Mouse (Mus musculus): Measurements from ENCODE around the gene Nek1. TPM values are rescaled to one million over a fixed set of nuclear protein-coding genes. Genes with fewer than 3 reads are reported as not detected.

The Nek1 gene
- polyA plus RNA-seq, 2 experiments: 2.6 to 6.7 TPM

GRCm38 (mm10) chr8:60973448-60973847 is 19.5 kb upstream of the Nek1 start:
- H3K4me1 ChIP-seq (replicated peaks; ENCODE audit: control insufficient read depth in 2 of 2, insufficient read depth in 2 of 2, low read length in 1 of 2): peaks cover 65 to 70% of the 10 kb centered on the region in 2 experiments
- H3K9ac ChIP-seq (replicated peaks): peak overlapping the region; percentile 54
- H3K4me2 ChIP-seq (ENCODE audit: low read depth): peak overlapping the region; percentile 73
- H3K4me3 ChIP-seq (ENCODE audit: insufficient read depth in 1 of 2, low read depth in 2 of 2, low read length in 2 of 2): peak overlapping the region in 1 of 2 experiments; percentile 35; a peak in 2 of 4 replicates
- ATAC-seq (ENCODE audit: insufficient read depth): peak; percentile 84
- TF ChIP-seq EP300 (IDR thresholded peaks at IDR 0.05; ENCODE audit: low read depth) (peak; percentile 89), CTCF (IDR thresholded peaks at IDR 0.05; ENCODE audit: low read depth) (no peak)
- H3K27me3 ChIP-seq (ENCODE audit: control insufficient read depth, insufficient read depth, low read length): no peaks in the 10 kb centered on the region
- H3K9me3 ChIP-seq (ENCODE audit: control insufficient read depth, low read length): no peaks in the 10 kb centered on the region
- H3K27ac ChIP-seq: peak overlapping the region; percentile 87
- no peaks in the 10 kb centered on the region for H3K36me3 ChIP-seq (replicated peaks; ENCODE audit: control insufficient read depth, insufficient read depth, low read depth)
- DNase-seq (ENCODE audit: low read depth in 3 of 3, low spot score in 3 of 3): peak; percentile 78 to 83 (median 82)
- 8% methylated on average over 2 of the region's 2 CpGs for WGBS (ENCODE audit: insufficient replicate concordance)

GRCm38 (mm10) chr8:60974837-60975236 is 18.2 kb upstream of the Nek1 start:
- Histone ChIP-seq H3K27me3 (ENCODE audit: control insufficient read depth, insufficient read depth, low read length) (no peaks in the 10 kb centered on the region), H3K27ac (peak overlapping the region; percentile 87), H3K9me3 (ENCODE audit: control insufficient read depth, low read length) (no peaks in the 10 kb centered on the region), H3K36me3 (replicated peaks; ENCODE audit: control insufficient read depth, insufficient read depth, low read depth) (no peaks in the 10 kb centered on the region), H3K9ac (replicated peaks) (peak overlapping the region; percentile 48), H3K4me3 (ENCODE audit: insufficient read depth in 1 of 2, low read depth in 2 of 2, low read length in 2 of 2) (peak overlapping the region in 1 of 2 experiments; percentile 35; a peak in 2 of 4 replicates), H3K4me2 (ENCODE audit: low read depth) (peak overlapping the region; percentile 73), H3K4me1 (replicated peaks; ENCODE audit: control insufficient read depth in 2 of 2, insufficient read depth in 2 of 2, low read length in 1 of 2) (peaks cover 66 to 67% of the 10 kb centered on the region in 2 experiments)
- TF ChIP-seq CTCF (IDR thresholded peaks at IDR 0.05; ENCODE audit: low read depth) (no peak), EP300 (IDR thresholded peaks at IDR 0.05; ENCODE audit: low read depth) (peak; percentile 87)
- DNase-seq (ENCODE audit: low read depth in 3 of 3, low spot score in 3 of 3) (peak; percentile 64 to 69 (median 68)), ATAC-seq (ENCODE audit: insufficient read depth) (peak; percentile 80)
- 15% methylated on average over 2 of the region's 2 CpGs for WGBS (ENCODE audit: insufficient replicate concordance)

DNA sequence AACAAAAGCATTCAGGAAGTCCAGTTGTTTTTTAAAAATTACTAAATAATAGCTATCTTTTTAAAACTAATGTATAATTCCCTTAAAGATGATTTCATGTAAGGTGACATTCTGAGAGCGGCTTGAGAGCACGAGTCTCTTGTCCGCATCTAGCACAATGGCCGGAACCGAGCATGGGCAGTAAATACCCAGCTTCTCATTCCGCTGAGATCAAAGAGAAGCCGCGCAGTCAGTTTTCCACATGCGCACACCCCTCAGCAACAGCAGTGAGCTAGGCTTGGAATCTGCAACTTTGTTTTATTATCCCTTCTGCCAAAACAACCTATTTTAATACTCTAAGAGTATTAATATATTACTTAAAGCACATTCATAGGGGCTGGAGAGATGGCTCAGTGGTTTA is 16.2 kb upstream of the Nek1 start:
- H3K4me3 ChIP-seq (ENCODE audit: insufficient read depth in 1 of 2, low read depth in 2 of 2, low read length in 2 of 2): no peak overlapping the region
- H3K4me1 ChIP-seq (replicated peaks; ENCODE audit: control insufficient read depth in 2 of 2, insufficient read depth in 2 of 2, low read length in 1 of 2): peaks cover 58 to 63% of the 10 kb centered on the region in 2 experiments
- H3K9ac ChIP-seq (replicated peaks): no peak overlapping the region; the same call in 1 of the 2 replicates

GRCm38 (mm10) chr8:60978496-60978895 is 14.5 kb upstream of the Nek1 start:
- TF ChIP-seq CTCF (IDR thresholded peaks at IDR 0.05; ENCODE audit: low read depth) (no peak), EP300 (IDR thresholded peaks at IDR 0.05; ENCODE audit: low read depth) (no peak)
- H3K9ac ChIP-seq (replicated peaks): no peak overlapping the region

More for the DNA sequence above, 16.2 kb upstream of the Nek1 start:
- Histone ChIP-seq H3K36me3 (replicated peaks; ENCODE audit: control insufficient read depth, insufficient read depth, low read depth) (no peaks in the 10 kb centered on the region), H3K27me3 (ENCODE audit: control insufficient read depth, insufficient read depth, low read length) (no peaks in the 10 kb centered on the region), H3K9me3 (ENCODE audit: control insufficient read depth, low read length) (no peaks in the 10 kb centered on the region), H3K4me2 (ENCODE audit: low read depth) (peak overlapping the region; percentile 69), H3K27ac (peak overlapping the region; percentile 47)
- WGBS (ENCODE audit: insufficient replicate concordance): 90% methylated on average over 9 of the region's 9 CpGs
- TF ChIP-seq CTCF (IDR thresholded peaks at IDR 0.05; ENCODE audit: low read depth) (no peak), EP300 (IDR thresholded peaks at IDR 0.05; ENCODE audit: low read depth) (no peak)
- ATAC-seq (ENCODE audit: insufficient read depth) (no peak), DNase-seq (ENCODE audit: low read depth in 3 of 3, low spot score in 3 of 3) (no peak)

DNA sequence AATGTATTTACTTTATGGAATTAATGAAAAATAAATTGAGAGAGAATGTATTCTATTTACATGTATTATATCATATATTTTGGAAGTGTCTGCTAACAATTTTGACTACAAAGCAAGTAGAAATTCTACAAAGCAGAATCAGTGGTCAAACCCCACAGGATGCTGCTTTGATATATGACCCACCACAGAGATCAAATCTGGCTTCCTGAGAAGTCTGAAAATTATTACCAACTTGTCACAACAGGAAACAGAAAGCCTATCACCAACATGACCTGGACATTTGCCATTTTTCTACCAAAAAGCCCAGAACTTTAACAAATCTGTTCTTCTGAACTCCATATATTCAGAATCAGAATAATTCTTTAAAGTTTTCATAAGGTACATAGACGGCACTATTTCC is 11.6 kb upstream of the Nek1 start:
- ATAC-seq (ENCODE audit: insufficient read depth): no peak
- no peaks in the 10 kb centered on the region for H3K36me3 ChIP-seq (replicated peaks; ENCODE audit: control insufficient read depth, insufficient read depth, low read depth)
- H3K9ac ChIP-seq (replicated peaks): peak overlapping the region; percentile 83
- peaks cover 24 to 28% of the 10 kb centered on the region in 2 experiments for H3K4me1 ChIP-seq (replicated peaks; ENCODE audit: control insufficient read depth in 2 of 2, insufficient read depth in 2 of 2, low read length in 1 of 2)
- H3K4me3 ChIP-seq (ENCODE audit: insufficient read depth in 1 of 2, low read depth in 2 of 2, low read length in 2 of 2): peak overlapping the region; percentile 61 to 99
- H3K9me3 ChIP-seq (ENCODE audit: control insufficient read depth, low read length): no peaks in the 10 kb centered on the region
- H3K4me2 ChIP-seq (ENCODE audit: low read depth): peak overlapping the region; percentile 90
- no peaks in the 10 kb centered on the region for H3K27me3 ChIP-seq (ENCODE audit: control insufficient read depth, insufficient read depth, low read length)
- WGBS (ENCODE audit: insufficient replicate concordance): 13% methylated on average over 1 of the region's 1 CpGs
- DNase-seq (ENCODE audit: low read depth in 3 of 3, low spot score in 3 of 3): no peak
- no peak overlapping the region; the same call in 1 of the 2 replicates for H3K27ac ChIP-seq
- TF ChIP-seq CTCF (IDR thresholded peaks at IDR 0.05; ENCODE audit: low read depth) (no peak), EP300 (IDR thresholded peaks at IDR 0.05; ENCODE audit: low read depth) (no peak)

More at GRCm38 (mm10) chr8:60978496-60978895, 14.5 kb upstream of the Nek1 start:
- Histone ChIP-seq H3K27me3 (ENCODE audit: control insufficient read depth, insufficient read depth, low read length) (no peaks in the 10 kb centered on the region), H3K36me3 (replicated peaks; ENCODE audit: control insufficient read depth, insufficient read depth, low read depth) (no peaks in the 10 kb centered on the region), H3K9me3 (ENCODE audit: control insufficient read depth, low read length) (no peaks in the 10 kb centered on the region), H3K4me3 (ENCODE audit: insufficient read depth in 1 of 2, low read depth in 2 of 2, low read length in 2 of 2) (peak overlapping the region in 1 of 2 experiments; percentile 10; a peak in 1 of 4 replicates), H3K27ac (peak overlapping the region; percentile 43), H3K4me2 (ENCODE audit: low read depth) (peak overlapping the region; percentile 47), H3K4me1 (replicated peaks; ENCODE audit: control insufficient read depth in 2 of 2, insufficient read depth in 2 of 2, low read length in 1 of 2) (peaks cover 43 to 48% of the 10 kb centered on the region in 2 experiments)
- 66% methylated on average over 5 of the region's 5 CpGs for WGBS (ENCODE audit: insufficient replicate concordance)
- ATAC-seq (ENCODE audit: insufficient read depth) (no peak), DNase-seq (ENCODE audit: low read depth in 3 of 3, low spot score in 3 of 3) (no peak)
